Mouse (Mus musculus) myocyte (in vitro differentiated cells): Measurements from ENCODE around the gene Nbeal2. TPM values are rescaled to one million over a fixed set of nuclear protein-coding genes. Genes with fewer than 3 reads are reported as not detected.

ENCODE experiments used
- H3K27me3 ChIP-seq: one replicate; pipeline ENCODE4 v1.6.1; 2011; ENCODE audit not compliant: control insufficient read depth, insufficient read depth, insufficient read length
- H3K36me3 ChIP-seq: one replicate; pipeline ENCODE4 v1.6.1; 2011; ENCODE audit not compliant: control insufficient read depth, insufficient read depth
- H3K4me2 ChIP-seq: one replicate; pipeline ENCODE4 v1.6.1; 2011; ENCODE audit warnings: low read depth, control low read depth
- H3K4me3 ChIP-seq: one replicate; pipeline ENCODE4 v1.5.1; 2011; ENCODE audit warnings: mild to moderate bottlenecking, control low read depth, moderate library complexity
- H3K79me2 ChIP-seq: one replicate; pipeline ENCODE4 v1.6.1; 2011; ENCODE audit not compliant: control insufficient read depth, insufficient read depth
- H3ac ChIP-seq: one replicate; pipeline ENCODE4 v1.6.1; 2011; ENCODE audit not compliant: control insufficient read depth, insufficient read length
- CEBPB ChIP-seq: IDR thresholded peaks from 2 replicates; pipeline ENCODE4 v1.6.1; 2011; ENCODE audit warnings: mild to moderate bottlenecking, moderate library complexity; ENCODE audit not compliant: poor library complexity, insufficient read depth, severe bottlenecking
- E2F4 ChIP-seq: IDR thresholded peaks from one replicate; pipeline ENCODE4 v1.6.1; 2011; ENCODE audit warnings: mild to moderate bottlenecking, control low read depth, moderate library complexity; ENCODE audit not compliant: insufficient read depth
- MAX ChIP-seq: IDR thresholded peaks from one replicate; pipeline ENCODE4 v1.6.1; 2011; ENCODE audit warnings: low read depth, mild to moderate bottlenecking, control low read depth
- MYOD1 ChIP-seq, 3 experiments: IDR thresholded peaks; one replicate each; pipeline ENCODE4 v1.6.1; 2011; ENCODE audit warnings: control low read depth in 2 of 3, low read depth in 2 of 3, mild to moderate bottlenecking in 2 of 3, moderate library complexity in 1 of 3; ENCODE audit not compliant: insufficient read length in 2 of 3, control insufficient read depth in 1 of 3
- MYOG ChIP-seq, 3 experiments: IDR thresholded peaks; one replicate each; pipeline ENCODE4 v1.6.1; 2011; ENCODE audit warnings: control low read depth in 2 of 3, low read depth in 2 of 3, mild to moderate bottlenecking in 2 of 3; ENCODE audit not compliant: insufficient read length in 2 of 3, control insufficient read depth in 1 of 3, insufficient read depth in 1 of 3
- POLR2A ChIP-seq: IDR thresholded peaks from one replicate; pipeline ENCODE4 v1.6.1; 2011; ENCODE audit warnings: low read depth, mild to moderate bottlenecking, control low read depth, moderate library complexity; ENCODE audit not compliant: insufficient read length
- POLR2AphosphoS2 ChIP-seq: IDR thresholded peaks from one replicate; pipeline ENCODE4 v1.6.1; 2011; ENCODE audit warnings: low read depth, control low read depth; ENCODE audit not compliant: insufficient read length
- REST ChIP-seq: IDR thresholded peaks from one replicate; pipeline ENCODE4 v1.6.1; 2011; ENCODE audit warnings: mild to moderate bottlenecking, control low read depth, moderate library complexity; ENCODE audit not compliant: insufficient read depth, insufficient read length
- SRF ChIP-seq: IDR thresholded peaks from one replicate; pipeline ENCODE4 v1.6.1; 2011; ENCODE audit warnings: low read depth; ENCODE audit not compliant: control insufficient read depth, insufficient read length
- TCF12 ChIP-seq: IDR thresholded peaks from one replicate; pipeline ENCODE4 v1.6.1; 2011; ENCODE audit warnings: mild to moderate bottlenecking, control low read depth; ENCODE audit not compliant: poor library complexity, insufficient read depth, severe bottlenecking
- TCF3 ChIP-seq: IDR thresholded peaks from one replicate; pipeline ENCODE4 v1.6.1; 2011; ENCODE audit warnings: low read depth, control low read depth; ENCODE audit not compliant: insufficient read length
- USF1 ChIP-seq: IDR thresholded peaks from one replicate; pipeline ENCODE4 v1.6.1; 2011; ENCODE audit warnings: low read depth, mild to moderate bottlenecking, control low read depth, moderate library complexity
- polyA plus RNA-seq: library from polyadenylated mRNA; unstranded; fragments of >200 nt; fragmentation: generic; extraction: Trizol; gene quantifications from one replicate; pipeline ENCODE4 v1.2.1, GENCODE M21; 2012; ENCODE audit warnings: missing spikeins

Gene Nbeal2
- polyA plus RNA-seq, 1 experiment = 3.3 TPM

DNA sequence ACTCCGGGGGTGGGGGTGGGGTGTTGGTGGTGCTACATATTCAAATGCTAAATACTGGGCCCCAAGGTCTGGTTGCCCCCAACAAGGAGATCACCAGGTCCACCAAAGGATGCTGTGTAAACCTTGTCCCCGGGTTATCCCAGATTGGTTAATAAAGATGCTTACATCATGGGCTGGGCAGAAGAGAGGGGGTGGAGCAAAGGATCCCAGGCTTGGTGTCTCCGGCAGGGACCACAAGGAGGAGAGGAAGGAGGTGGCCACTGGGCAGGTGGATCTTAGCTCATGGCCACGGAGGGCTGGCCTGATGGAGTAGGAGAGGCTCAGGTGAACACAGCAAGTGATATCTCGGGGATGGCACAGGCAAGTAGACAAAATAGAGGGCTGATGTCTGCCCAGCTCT, 24.9 kb upstream of the Nbeal2 start:
- H3ac ChIP-seq = no peak overlapping the region
- no peaks in the 10 kb centered on the region for H3K36me3 ChIP-seq
- TF ChIP-seq REST (no peak), MYOG (IDR thresholded peaks at IDR 0.05; ENCODE audit: control insufficient read depth in 1 of 3, insufficient read depth in 1 of 3, insufficient read length in 2 of 3, low read depth in 2 of 3) (no peak), CEBPB (no peak), POLR2A (no peak)
- no peak overlapping the region for H3K4me3 ChIP-seq
- peaks cover 45% of the 10 kb centered on the region for H3K79me2 ChIP-seq
- H3K4me2 ChIP-seq = no peak overlapping the region
- H3K27me3 ChIP-seq = no peaks in the 10 kb centered on the region

DNA sequence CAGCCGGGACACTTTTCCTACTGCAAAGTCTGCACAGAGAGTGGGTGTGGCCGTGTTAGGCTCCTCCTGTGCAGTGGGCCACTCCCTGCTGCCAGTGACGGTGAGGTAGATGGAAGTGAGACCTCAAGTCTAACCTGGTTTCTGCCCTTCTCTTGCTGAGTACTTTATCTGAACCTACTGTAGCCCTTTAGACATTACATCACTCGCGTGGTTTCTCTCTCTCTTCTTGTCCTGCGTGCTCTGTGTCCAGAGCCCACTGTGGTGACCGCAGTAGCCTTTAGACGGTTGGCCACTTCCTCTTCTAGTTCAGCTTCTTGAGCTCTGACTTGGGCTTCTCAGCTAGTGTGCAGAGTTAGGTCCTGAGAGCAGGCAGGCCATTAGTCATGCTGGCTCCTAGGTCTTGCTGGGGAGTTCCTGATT, 22.5 kb upstream of the Nbeal2 start:
- H3ac ChIP-seq = no peak overlapping the region
- H3K79me2 ChIP-seq = peaks cover 37% of the 10 kb centered on the region
- TF ChIP-seq TCF12 (no peak), SRF (no peak), MYOG (IDR thresholded peaks at IDR 0.05; ENCODE audit: control insufficient read depth in 1 of 3, insufficient read depth in 1 of 3, insufficient read length in 2 of 3, low read depth in 2 of 3) (no peak), POLR2AphosphoS2 (no peak), REST (no peak), CEBPB (no peak), TCF3 (no peak), MAX (no peak), MYOD1 (IDR thresholded peaks at IDR 0.05; ENCODE audit: control insufficient read depth in 1 of 3, insufficient read length in 2 of 3, low read depth in 2 of 3) (no peak), E2F4 (no peak), USF1 (no peak), POLR2A (no peak)
- no peaks in the 10 kb centered on the region for H3K36me3 ChIP-seq
- H3K27me3 ChIP-seq = no peaks in the 10 kb centered on the region
- no peak overlapping the region for H3K4me3 ChIP-seq
- H3K4me2 ChIP-seq = no peak overlapping the region

DNA sequence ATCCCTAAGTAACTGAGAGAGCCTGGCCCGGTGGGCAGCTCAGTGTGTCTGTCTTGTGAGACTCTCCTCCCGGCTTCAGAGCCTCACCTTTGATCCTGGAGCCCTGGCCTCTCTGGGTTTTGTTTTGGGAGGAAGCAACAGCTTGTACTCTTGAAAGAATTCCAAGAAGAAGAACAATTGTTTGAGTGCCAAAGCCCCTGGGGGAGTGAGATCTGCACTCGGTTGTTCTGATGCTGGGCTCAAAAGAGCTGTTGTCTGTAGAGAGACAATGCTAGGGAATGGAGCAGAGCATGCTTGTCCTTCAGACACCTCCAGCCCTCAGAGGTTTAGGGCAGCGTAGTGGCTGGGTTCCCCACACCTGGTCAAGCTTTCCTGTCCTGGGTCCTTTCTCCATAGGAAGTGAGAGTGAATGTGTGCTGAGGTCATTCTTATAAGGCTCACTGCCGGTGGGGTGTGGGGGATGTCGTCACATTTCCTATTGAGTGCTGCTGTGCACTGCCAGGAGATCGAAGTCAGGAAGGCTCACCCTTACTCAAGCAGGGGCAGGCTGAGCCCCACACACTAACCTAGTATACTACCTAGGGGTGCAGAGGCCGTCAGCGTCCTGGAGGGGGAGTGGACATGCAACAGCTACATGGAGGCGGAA, 19.3 kb upstream of the Nbeal2 start:
- Histone ChIP-seq H3K36me3 (no peaks in the 10 kb centered on the region), H3K4me2 (no peak overlapping the region)

DNA sequence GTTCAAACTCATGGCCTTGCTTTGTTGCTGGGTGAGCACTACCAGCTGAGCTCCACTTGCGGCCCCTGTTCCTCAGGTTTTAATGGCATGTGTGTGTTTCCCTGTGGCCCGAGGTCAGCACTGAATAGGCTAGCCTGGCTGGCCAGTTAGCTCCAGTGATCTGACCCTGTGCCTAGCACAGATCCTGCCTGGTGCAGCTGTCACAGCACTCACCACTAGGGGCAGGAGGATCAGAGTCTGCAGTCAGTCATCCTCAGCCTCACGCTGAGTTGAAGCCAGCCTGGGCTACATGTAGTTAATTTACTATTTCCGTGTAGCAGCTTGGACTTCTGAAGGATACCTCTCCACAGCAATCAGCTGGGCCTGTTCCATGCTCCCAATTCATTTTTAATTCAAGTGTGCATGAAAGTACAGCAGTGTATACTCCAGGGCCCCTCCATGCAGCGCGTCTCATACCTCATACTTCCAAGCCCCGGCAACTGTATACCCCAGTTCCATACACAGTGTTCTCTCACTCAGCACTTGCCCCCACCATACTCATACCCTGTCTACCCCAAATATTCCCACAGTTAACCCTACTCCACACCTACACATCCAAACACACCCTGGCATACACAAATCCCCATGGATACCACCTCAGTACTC, 18.6 kb upstream of the Nbeal2 start:
- no peak overlapping the region for H3ac ChIP-seq
- H3K79me2 ChIP-seq = peaks cover 26% of the 10 kb centered on the region
- H3K36me3 ChIP-seq = no peaks in the 10 kb centered on the region
- H3K4me3 ChIP-seq = no peak overlapping the region
- no peak overlapping the region for H3K4me2 ChIP-seq
- TF ChIP-seq MYOG (IDR thresholded peaks at IDR 0.05; ENCODE audit: control insufficient read depth in 1 of 3, insufficient read depth in 1 of 3, insufficient read length in 2 of 3, low read depth in 2 of 3) (peak in 2 of 3 experiments; percentile 61 to 78), CEBPB (no peak), MYOD1 (IDR thresholded peaks at IDR 0.05; ENCODE audit: control insufficient read depth in 1 of 3, insufficient read length in 2 of 3, low read depth in 2 of 3) (peak in 2 of 3 experiments; percentile 66 to 84), TCF12 (no peak)
- H3K27me3 ChIP-seq = no peaks in the 10 kb centered on the region

More for the DNA sequence above, 19.3 kb upstream of the Nbeal2 start:
- no peak overlapping the region for H3K4me3 ChIP-seq
- TF ChIP-seq POLR2A = no peak
- no peak for TF ChIP-seq MYOG (IDR thresholded peaks at IDR 0.05; ENCODE audit: control insufficient read depth in 1 of 3, insufficient read depth in 1 of 3, insufficient read length in 2 of 3, low read depth in 2 of 3)
- TF ChIP-seq USF1 = no peak
- TF ChIP-seq TCF12 = no peak
- TF ChIP-seq TCF3 = no peak
- TF ChIP-seq E2F4 = no peak
- TF ChIP-seq REST = no peak
- TF ChIP-seq MYOD1 (IDR thresholded peaks at IDR 0.05; ENCODE audit: control insufficient read depth in 1 of 3, insufficient read length in 2 of 3, low read depth in 2 of 3) = no peak
- TF ChIP-seq POLR2AphosphoS2 = no peak
- TF ChIP-seq CEBPB = no peak
- TF ChIP-seq SRF = no peak
- TF ChIP-seq MAX = no peak
- no peak overlapping the region for H3ac ChIP-seq
- H3K27me3 ChIP-seq = no peaks in the 10 kb centered on the region
- H3K79me2 ChIP-seq = peaks cover 24% of the 10 kb centered on the region

DNA sequence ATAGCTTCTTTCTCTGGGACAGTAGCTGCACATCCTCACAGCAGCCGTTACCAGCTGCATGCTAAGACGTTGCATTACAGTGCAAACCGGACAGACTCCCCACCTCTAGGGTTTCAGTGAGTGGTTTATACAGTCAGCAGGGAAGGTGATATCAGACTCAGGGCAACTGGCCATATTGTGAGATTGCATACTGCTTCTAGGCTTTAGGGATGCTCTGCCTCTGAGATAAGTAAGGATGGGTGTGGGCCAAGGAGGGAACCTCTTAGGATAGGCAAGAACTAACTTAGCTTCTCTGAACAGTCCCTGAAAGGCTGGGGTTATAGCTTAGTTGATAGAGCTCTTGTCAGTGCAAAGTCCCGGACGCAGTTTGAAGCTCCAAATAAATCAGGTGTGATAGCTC, 15.8 kb upstream of the Nbeal2 start:
- Histone ChIP-seq H3K4me3 (no peak overlapping the region), H3K27me3 (no peaks in the 10 kb centered on the region), H3K79me2 (peaks cover 25% of the 10 kb centered on the region), H3K4me2 (no peak overlapping the region), H3K36me3 (no peaks in the 10 kb centered on the region), H3ac (no peak overlapping the region)
- no peak for TF ChIP-seq E2F4
- no peak for TF ChIP-seq POLR2AphosphoS2
- no peak for TF ChIP-seq SRF
- TF ChIP-seq USF1 = no peak
- no peak for TF ChIP-seq POLR2A
- TF ChIP-seq MAX = no peak
- TF ChIP-seq TCF12 = no peak
- no peak for TF ChIP-seq MYOD1 (IDR thresholded peaks at IDR 0.05; ENCODE audit: control insufficient read depth in 1 of 3, insufficient read length in 2 of 3, low read depth in 2 of 3)
- TF ChIP-seq CEBPB = no peak
- TF ChIP-seq REST = no peak
- TF ChIP-seq MYOG (IDR thresholded peaks at IDR 0.05; ENCODE audit: control insufficient read depth in 1 of 3, insufficient read depth in 1 of 3, insufficient read length in 2 of 3, low read depth in 2 of 3) = no peak
- no peak for TF ChIP-seq TCF3
